Mouse (Mus musculus): Measurements from ENCODE around the gene Clec2l. TPM values are rescaled to one million over a fixed set of nuclear protein-coding genes. Genes with fewer than 3 reads are reported as not detected.

Gene Clec2l
- 0.87 and 1.9 TPM in 2 replicates for polyA plus RNA-seq (2015; fragmentation: Nextera tagmentation; extraction: Ambion mirVana)

DNA sequence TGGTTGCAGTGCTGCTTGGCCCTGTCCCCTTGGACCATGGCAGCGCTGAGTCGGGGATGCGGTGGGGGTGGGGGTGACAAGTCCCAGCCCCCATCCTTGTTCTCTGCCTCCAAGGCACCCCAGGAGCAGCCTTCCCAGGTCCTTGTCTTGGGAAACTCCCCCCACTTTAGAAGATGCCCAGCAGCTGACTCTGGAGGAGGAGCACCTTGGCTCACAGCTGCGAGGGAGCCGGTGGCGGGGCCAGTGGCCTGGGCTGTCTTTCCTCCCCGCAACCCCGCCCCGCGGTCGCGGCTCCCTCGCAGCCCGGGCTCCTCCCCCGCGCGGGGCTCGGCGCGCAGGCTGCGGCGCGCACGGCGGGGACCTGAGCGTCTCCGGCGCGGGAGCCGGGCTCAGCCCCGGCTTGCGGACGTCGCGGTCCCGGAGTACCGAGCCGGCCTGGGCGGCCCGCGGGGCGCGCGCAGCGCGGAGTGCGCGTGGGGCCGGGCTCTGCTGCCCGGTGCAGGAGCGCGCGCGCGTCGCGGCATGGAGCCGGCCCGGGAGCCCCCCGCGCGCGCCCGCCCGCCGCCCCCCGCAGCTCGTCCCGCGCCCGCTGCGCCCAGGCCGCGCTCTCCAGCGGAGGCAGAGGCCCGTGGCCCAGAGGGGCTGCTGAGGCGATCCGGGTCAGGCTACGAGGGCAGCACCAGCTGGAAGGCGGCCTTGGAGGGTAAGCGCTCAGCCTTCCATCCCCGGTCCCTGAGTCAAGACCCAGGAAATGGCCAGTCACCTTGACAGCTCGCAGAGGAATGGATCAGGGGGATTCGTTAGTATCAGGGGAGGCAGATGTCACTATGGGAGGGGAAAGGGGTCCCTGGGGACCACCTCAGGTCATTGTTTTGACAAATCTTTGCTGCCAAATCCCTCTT is at the start of gene Clec2l:
Gene Clec2l (plus strand): TSS at position 356 of the 902 bp plus-strand sequence.
- H3K9ac ChIP-seq = peak within 1 kb of the TSS; percentile 53
- no peaks in the 10 kb centered on the region for H3K9me3 ChIP-seq (replicated peaks)
- H3K4me1 ChIP-seq (replicated peaks) = peaks cover 7% of the 10 kb centered on the region
- WGBS = 1% methylated on average over 67 of the region's 84 CpGs
- peaks cover 57% of the 10 kb centered on the region for H3K27me3 ChIP-seq
- H3K36me3 ChIP-seq = no peaks in the 10 kb centered on the region
- H3K27ac ChIP-seq = no peak within 1 kb of the TSS
- ATAC-seq (replicated peaks; ENCODE audit: insufficient number of reproducible peaks, insufficient read depth, low FRiP score, low read depth) = peak; percentile 28; the same call in 1 of the 2 replicates
- peak within 1 kb of the TSS; percentile 67 for H3K4me3 ChIP-seq
- peak within 1 kb of the TSS; percentile 97 for H3K4me2 ChIP-seq

- no peak overlapping the region for H3K27ac ChIP-seq
- H3K4me2 ChIP-seq = no peak overlapping the region
- H3K27me3 ChIP-seq = no peaks in the 10 kb centered on the region
- no peak overlapping the region for H3K9ac ChIP-seq
- 0 out of 2 replicates have a peak, but pooled peaks cover 3% of the 10 kb centered on the region for H3K9me3 ChIP-seq (replicated peaks)
- WGBS = 90% methylated on average over 1 of the region's 1 CpGs
- ATAC-seq (replicated peaks; ENCODE audit: insufficient number of reproducible peaks, insufficient read depth, low FRiP score, low read depth) = no peak
- no peak overlapping the region for H3K4me3 ChIP-seq
- H3K36me3 ChIP-seq = peaks cover 25% of the 10 kb centered on the region
- peaks cover 22% of the 10 kb centered on the region for H3K4me1 ChIP-seq (replicated peaks)
Measured at GRCm38 (mm10) chr6:38622406-38622805, 40.5 kb upstream of the Clec2l start.

GRCm38 (mm10) chr6:38623457-38623856 is 39.4 kb upstream of the Clec2l start:
- ATAC-seq (replicated peaks; ENCODE audit: insufficient number of reproducible peaks, insufficient read depth, low FRiP score, low read depth) = 0 out of 2 replicates have a peak, but pooled peaks have one; percentile 32
- no peaks in the 10 kb centered on the region for H3K9me3 ChIP-seq (replicated peaks)
- H3K9ac ChIP-seq = no peak overlapping the region
- H3K27me3 ChIP-seq = no peaks in the 10 kb centered on the region
- peak overlapping the region; percentile 75 for H3K27ac ChIP-seq
- H3K4me2 ChIP-seq = no peak overlapping the region
- no peak overlapping the region for H3K4me3 ChIP-seq
- 24% methylated on average over 2 of the region's 2 CpGs for WGBS
- H3K36me3 ChIP-seq = peaks cover 21% of the 10 kb centered on the region
- peaks cover 22% of the 10 kb centered on the region for H3K4me1 ChIP-seq (replicated peaks)

DNA sequence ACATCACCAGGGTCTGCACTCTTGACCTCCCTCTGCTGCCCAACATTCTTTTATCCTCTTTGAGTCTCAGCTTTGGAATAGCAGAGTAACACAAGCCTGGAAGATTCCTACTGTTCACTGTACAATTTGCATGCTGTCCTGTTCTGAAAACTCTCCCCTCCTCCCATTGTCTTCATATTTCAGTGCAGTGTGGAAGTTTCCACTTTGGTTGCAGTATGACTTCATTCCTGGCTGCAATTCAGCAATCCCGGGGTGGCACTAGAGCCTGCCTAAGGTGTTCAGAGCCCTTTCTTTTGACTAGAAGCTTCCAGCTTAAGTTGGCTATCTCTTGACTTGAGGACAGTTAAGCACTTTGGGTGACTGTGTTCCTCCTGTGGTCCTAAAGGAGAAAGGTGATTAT is 38.4 kb upstream of the Clec2l start:
- 16% methylated on average over 1 of the region's 1 CpGs for WGBS
- Histone ChIP-seq H3K4me2 (no peak overlapping the region), H3K36me3 (peaks cover 11% of the 10 kb centered on the region), H3K9ac (no peak overlapping the region), H3K4me1 (replicated peaks) (peaks cover 22% of the 10 kb centered on the region), H3K9me3 (replicated peaks) (no peaks in the 10 kb centered on the region), H3K27ac (peak overlapping the region; percentile 75), H3K4me3 (no peak overlapping the region), H3K27me3 (no peaks in the 10 kb centered on the region)
- ATAC-seq (replicated peaks; ENCODE audit: insufficient number of reproducible peaks, insufficient read depth, low FRiP score, low read depth) = peak; percentile 45; the same call in 1 of the 2 replicates

DNA sequence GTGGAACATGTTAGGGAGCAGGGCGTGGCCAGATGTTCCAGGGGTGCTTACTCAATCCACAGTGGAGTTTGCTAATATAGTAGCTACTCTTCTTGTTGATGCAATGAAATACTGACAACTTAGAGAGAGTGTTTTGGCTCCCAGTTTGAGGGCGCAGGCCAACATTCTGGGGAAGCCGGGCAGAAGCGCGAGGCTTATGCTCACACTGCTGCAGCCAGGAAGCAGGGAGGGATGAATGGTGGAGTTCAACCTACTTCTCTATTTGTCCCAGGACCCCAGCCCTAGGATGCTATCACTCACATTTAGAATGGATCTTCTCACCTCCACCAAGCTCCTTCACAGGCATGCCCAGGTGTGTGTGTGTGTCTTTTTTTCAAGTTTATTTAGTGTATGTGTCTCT is 36.8 kb upstream of the Clec2l start:
- Histone ChIP-seq H3K4me1 (replicated peaks) (peaks cover 22% of the 10 kb centered on the region), H3K4me2 (no peak overlapping the region), H3K27me3 (no peaks in the 10 kb centered on the region), H3K9ac (no peak overlapping the region), H3K9me3 (replicated peaks) (no peaks in the 10 kb centered on the region), H3K4me3 (no peak overlapping the region), H3K36me3 (peaks cover 7% of the 10 kb centered on the region; the same call in 1 of the 2 replicates), H3K27ac (no peak overlapping the region)
- no peak for ATAC-seq (replicated peaks; ENCODE audit: insufficient number of reproducible peaks, insufficient read depth, low FRiP score, low read depth)
- WGBS = 89% methylated on average over 5 of the region's 5 CpGs

GRCm38 (mm10) chr6:38627081-38627480 is 35.8 kb upstream of the Clec2l start:
- Histone ChIP-seq H3K4me2 (no peak overlapping the region), H3K27me3 (no peaks in the 10 kb centered on the region), H3K27ac (no peak overlapping the region), H3K4me1 (replicated peaks) (peaks cover 22% of the 10 kb centered on the region), H3K9me3 (replicated peaks) (no peaks in the 10 kb centered on the region), H3K36me3 (peaks cover 7% of the 10 kb centered on the region; the same call in 1 of the 2 replicates), H3K9ac (no peak overlapping the region), H3K4me3 (no peak overlapping the region)
- 90% methylated on average over 4 of the region's 4 CpGs for WGBS
- no peak for ATAC-seq (replicated peaks; ENCODE audit: insufficient number of reproducible peaks, insufficient read depth, low FRiP score, low read depth)

GRCm38 (mm10) chr6:38627486-38627885 is 35.4 kb upstream of the Clec2l start:
- peaks cover 22% of the 10 kb centered on the region for H3K4me1 ChIP-seq (replicated peaks)
- no peak overlapping the region for H3K9ac ChIP-seq
- H3K27ac ChIP-seq = no peak overlapping the region
- H3K36me3 ChIP-seq = peaks cover 7% of the 10 kb centered on the region; the same call in 1 of the 2 replicates
- no peak overlapping the region for H3K4me3 ChIP-seq
- 80% methylated on average over 4 of the region's 4 CpGs for WGBS
- H3K4me2 ChIP-seq = no peak overlapping the region
- H3K9me3 ChIP-seq (replicated peaks) = no peaks in the 10 kb centered on the region
- ATAC-seq (replicated peaks; ENCODE audit: insufficient number of reproducible peaks, insufficient read depth, low FRiP score, low read depth) = no peak
- H3K27me3 ChIP-seq = no peaks in the 10 kb centered on the region

- no peak overlapping the region for H3K27ac ChIP-seq
- H3K4me2 ChIP-seq = no peak overlapping the region
- 100% methylated on average over 1 of the region's 1 CpGs for WGBS
- H3K4me1 ChIP-seq (replicated peaks) = peaks cover 6% of the 10 kb centered on the region
- peaks cover 15% of the 10 kb centered on the region for H3K27me3 ChIP-seq
- no peak overlapping the region for H3K9ac ChIP-seq
- no peak overlapping the region for H3K4me3 ChIP-seq
- no peaks in the 10 kb centered on the region for H3K9me3 ChIP-seq (replicated peaks)
- no peak for ATAC-seq (replicated peaks; ENCODE audit: insufficient number of reproducible peaks, insufficient read depth, low FRiP score, low read depth)
- H3K36me3 ChIP-seq = peaks cover 7% of the 10 kb centered on the region; the same call in 1 of the 2 replicates
Measured at GRCm38 (mm10) chr6:38629556-38629955, 33.3 kb upstream of the Clec2l start.

DNA sequence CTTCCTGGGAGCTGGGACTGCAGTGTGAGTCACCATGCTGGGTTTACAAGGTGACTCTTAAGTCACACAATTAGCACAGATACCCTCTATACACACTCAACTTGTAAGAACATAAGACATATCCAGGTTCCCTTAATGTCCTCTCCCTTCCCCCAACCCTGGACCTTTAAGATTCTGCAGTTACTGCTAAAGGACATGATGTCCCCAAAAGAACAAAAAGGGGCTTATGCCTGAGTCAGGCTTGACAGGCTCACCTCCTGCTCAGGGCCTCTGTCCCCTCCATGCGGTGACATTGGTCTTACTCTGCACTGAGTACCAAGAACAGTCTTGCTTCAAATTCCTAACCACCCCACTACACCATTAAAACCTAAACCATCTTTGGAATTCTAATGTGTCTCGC is 30.0 kb upstream of the Clec2l start:
- Histone ChIP-seq H3K4me3 (no peak overlapping the region), H3K4me1 (replicated peaks) (peaks cover 23% of the 10 kb centered on the region), H3K4me2 (no peak overlapping the region), H3K9me3 (replicated peaks) (no peaks in the 10 kb centered on the region), H3K9ac (no peak overlapping the region), H3K27me3 (peaks cover 43% of the 10 kb centered on the region), H3K36me3 (peaks cover 2% of the 10 kb centered on the region; the same call in 1 of the 2 replicates), H3K27ac (no peak overlapping the region)
- no peak for ATAC-seq (replicated peaks; ENCODE audit: insufficient number of reproducible peaks, insufficient read depth, low FRiP score, low read depth)
- WGBS = 82% methylated on average over 2 of the region's 2 CpGs

- no peak overlapping the region for H3K4me3 ChIP-seq
- no peaks in the 10 kb centered on the region for H3K9me3 ChIP-seq (replicated peaks)
- no peak overlapping the region for H3K27ac ChIP-seq
- H3K36me3 ChIP-seq = no peaks in the 10 kb centered on the region
- no peak for ATAC-seq (replicated peaks; ENCODE audit: insufficient number of reproducible peaks, insufficient read depth, low FRiP score, low read depth)
- 86% methylated on average over 8 of the region's 8 CpGs for WGBS
- peaks cover 58% of the 10 kb centered on the region for H3K27me3 ChIP-seq
- no peak overlapping the region for H3K4me2 ChIP-seq
- no peak overlapping the region for H3K9ac ChIP-seq
- H3K4me1 ChIP-seq (replicated peaks) = peaks cover 23% of the 10 kb centered on the region
Measured at GRCm38 (mm10) chr6:38634461-38634860, 28.4 kb upstream of the Clec2l start.

DNA sequence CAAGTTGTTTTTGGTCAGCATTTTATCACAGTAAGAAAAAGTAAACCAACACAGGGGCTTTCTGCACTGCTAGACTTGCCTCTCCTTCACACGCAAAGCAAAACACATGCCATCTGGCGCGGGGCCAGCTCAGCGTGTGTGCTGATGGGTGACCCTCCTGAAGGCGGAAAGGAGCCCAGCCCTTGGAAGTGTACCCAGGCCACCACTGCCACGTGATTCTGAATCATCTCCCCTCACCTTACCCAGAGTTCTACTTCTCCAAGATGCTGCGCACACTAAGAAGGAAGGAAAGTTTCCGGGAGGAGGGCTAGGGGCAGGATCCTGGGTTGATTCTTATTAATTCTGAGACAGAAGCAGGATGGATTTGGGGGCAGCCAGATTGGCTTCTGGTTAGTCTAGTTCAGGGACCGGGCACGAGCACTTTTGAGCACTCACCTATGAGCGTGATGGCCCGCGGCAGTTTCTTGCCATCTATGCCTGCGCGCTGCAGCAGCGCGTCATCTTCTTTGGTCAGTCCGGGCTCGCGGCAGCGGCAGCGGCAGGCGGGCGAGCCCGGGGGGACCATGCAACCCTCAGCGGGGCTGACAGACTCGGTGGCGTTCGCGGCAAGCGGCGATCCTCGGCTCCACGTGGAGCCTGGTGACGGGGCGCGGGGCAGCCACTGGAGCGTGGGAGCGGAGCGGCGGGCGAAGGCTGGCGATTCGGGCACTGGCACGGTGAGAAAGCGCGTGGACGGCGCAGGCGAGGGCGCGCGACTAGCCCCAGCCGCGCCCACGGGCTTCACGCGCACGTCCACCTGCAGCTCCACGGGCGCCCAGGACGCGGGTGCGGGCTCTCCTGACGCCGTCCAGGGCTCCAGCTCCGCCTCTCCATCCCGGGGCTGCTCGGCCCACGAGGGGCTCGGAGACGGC is 26.7 kb upstream of the Clec2l start:
- no peaks in the 10 kb centered on the region for H3K9me3 ChIP-seq (replicated peaks)
- no peaks in the 10 kb centered on the region for H3K36me3 ChIP-seq
- H3K27ac ChIP-seq = no peak overlapping the region
- WGBS = 2% methylated on average over 56 of the region's 72 CpGs
- peak overlapping the region; percentile 58 for H3K4me3 ChIP-seq
- H3K4me1 ChIP-seq (replicated peaks) = peaks cover 23% of the 10 kb centered on the region
- peak; percentile 69 for ATAC-seq (replicated peaks; ENCODE audit: insufficient number of reproducible peaks, insufficient read depth, low FRiP score, low read depth)
- H3K4me2 ChIP-seq = peak overlapping the region; percentile 98
- H3K9ac ChIP-seq = peak overlapping the region; percentile 57
- H3K27me3 ChIP-seq = peaks cover 74% of the 10 kb centered on the region
